Mouse (Mus musculus): ENCODE measurements at regions not wholly inside any gene's neighbourhood (a gene's known extent, or its start where the extent isn't known, plus 50 kb on each side); places are given as distances from the start of the nearest gene placed in this dataset.

- H3K4me3 ChIP-seq (ENCODE audit: low read depth, low read length), result no peak overlapping the region
- H3K27me3 ChIP-seq (ENCODE audit: insufficient read depth, low read length), result no peaks in the 10 kb centered on the region
- H3K9me3 ChIP-seq (replicated peaks), result no peaks in the 10 kb centered on the region
- TF ChIP-seq CTCF (IDR thresholded peaks at IDR 0.05; ENCODE audit: low read depth, low read length), result no peak
- no peak for TF ChIP-seq POLR2AphosphoS5 (IDR thresholded peaks at IDR 0.05; ENCODE audit: insufficient replicate concordance, low read depth, low read length)
- TF ChIP-seq TAL1 (conservative IDR thresholded peaks at IDR 0.05; ENCODE audit: low read depth, low read length), result no peak
- TF ChIP-seq GATA1 (IDR thresholded peaks at IDR 0.05; ENCODE audit: borderline replicate concordance, low read length), result no peak
- TF ChIP-seq GATA2 (IDR thresholded peaks at IDR 0.05; ENCODE audit: borderline replicate concordance, low read depth, low read length), result no peak
- H3K4me1 ChIP-seq (ENCODE audit: insufficient read depth, low read depth, low read length), result no peaks in the 10 kb centered on the region
- DNase-seq (ENCODE audit: low spot score) (no peak), ATAC-seq (ENCODE audit: extremely low read depth, insufficient number of reproducible peaks, low FRiP score, poor library complexity, severe bottlenecking) (no peak)
- H3K36me3 ChIP-seq (replicated peaks), result no peaks in the 10 kb centered on the region
These were observed 579.0 kb downstream of the Kcna4 start for GRCm38 (mm10) chr2:107869304-107869958.

- DNase-seq (ENCODE audit: low spot score) (no peak), ATAC-seq (ENCODE audit: extremely low read depth, insufficient number of reproducible peaks, low FRiP score, poor library complexity, severe bottlenecking) (no peak)
- Histone ChIP-seq H3K9me3 (replicated peaks) (no peaks in the 10 kb centered on the region), H3K36me3 (replicated peaks) (no peaks in the 10 kb centered on the region), H3K4me3 (ENCODE audit: low read depth, low read length) (no peak overlapping the region), H3K4me1 (ENCODE audit: insufficient read depth, low read depth, low read length) (no peaks in the 10 kb centered on the region), H3K27me3 (ENCODE audit: insufficient read depth, low read length) (no peaks in the 10 kb centered on the region)
- TF ChIP-seq GATA1 (IDR thresholded peaks at IDR 0.05; ENCODE audit: borderline replicate concordance, low read length) (no peak), POLR2AphosphoS5 (IDR thresholded peaks at IDR 0.05; ENCODE audit: insufficient replicate concordance, low read depth, low read length) (no peak), GATA2 (IDR thresholded peaks at IDR 0.05; ENCODE audit: borderline replicate concordance, low read depth, low read length) (no peak), TAL1 (conservative IDR thresholded peaks at IDR 0.05; ENCODE audit: low read depth, low read length) (no peak), CTCF (IDR thresholded peaks at IDR 0.05; ENCODE audit: low read depth, low read length) (no peak)
These were observed 589.2 kb downstream of the Kcna4 start for GRCm38 (mm10) chr2:107879663-107880062.

GRCm38 (mm10) chr2:107886063-107886762, 595.8 kb downstream of the Kcna4 start:
- no peak for TF ChIP-seq GATA1 (IDR thresholded peaks at IDR 0.05; ENCODE audit: borderline replicate concordance, low read length)
- no peak for TF ChIP-seq TAL1 (conservative IDR thresholded peaks at IDR 0.05; ENCODE audit: low read depth, low read length)
- TF ChIP-seq POLR2AphosphoS5 (IDR thresholded peaks at IDR 0.05; ENCODE audit: insufficient replicate concordance, low read depth, low read length), result no peak
- TF ChIP-seq GATA2 (IDR thresholded peaks at IDR 0.05; ENCODE audit: borderline replicate concordance, low read depth, low read length), result no peak
- no peak for TF ChIP-seq CTCF (IDR thresholded peaks at IDR 0.05; ENCODE audit: low read depth, low read length)
- H3K27me3 ChIP-seq (ENCODE audit: insufficient read depth, low read length), result no peaks in the 10 kb centered on the region
- H3K36me3 ChIP-seq (replicated peaks), result no peaks in the 10 kb centered on the region
- no peaks in the 10 kb centered on the region for H3K4me1 ChIP-seq (ENCODE audit: insufficient read depth, low read depth, low read length)
- H3K9me3 ChIP-seq (replicated peaks), result no peaks in the 10 kb centered on the region
- ATAC-seq (ENCODE audit: extremely low read depth, insufficient number of reproducible peaks, low FRiP score, poor library complexity, severe bottlenecking) (no peak; the same call in 1 of the 2 replicates), DNase-seq (ENCODE audit: low spot score) (no peak)
- H3K4me3 ChIP-seq (ENCODE audit: low read depth, low read length), result no peak overlapping the region

GRCm38 (mm10) chr2:107888245-107888644, 597.8 kb downstream of the Kcna4 start:
- TF ChIP-seq TAL1 (conservative IDR thresholded peaks at IDR 0.05; ENCODE audit: low read depth, low read length) (no peak), GATA1 (IDR thresholded peaks at IDR 0.05; ENCODE audit: borderline replicate concordance, low read length) (no peak), GATA2 (IDR thresholded peaks at IDR 0.05; ENCODE audit: borderline replicate concordance, low read depth, low read length) (no peak), POLR2AphosphoS5 (IDR thresholded peaks at IDR 0.05; ENCODE audit: insufficient replicate concordance, low read depth, low read length) (no peak)
- Histone ChIP-seq H3K27me3 (ENCODE audit: insufficient read depth, low read length) (no peaks in the 10 kb centered on the region), H3K36me3 (replicated peaks) (no peaks in the 10 kb centered on the region), H3K4me1 (ENCODE audit: insufficient read depth, low read depth, low read length) (no peaks in the 10 kb centered on the region), H3K4me3 (ENCODE audit: low read depth, low read length) (no peak overlapping the region), H3K9me3 (replicated peaks) (no peaks in the 10 kb centered on the region)
- ATAC-seq (ENCODE audit: extremely low read depth, insufficient number of reproducible peaks, low FRiP score, poor library complexity, severe bottlenecking) (no peak), DNase-seq (ENCODE audit: low spot score) (no peak)

- Histone ChIP-seq H3K4me1 (ENCODE audit: insufficient read depth, low read depth, low read length) (no peaks in the 10 kb centered on the region), H3K9me3 (replicated peaks) (peaks cover 14% of the 10 kb centered on the region), H3K4me3 (ENCODE audit: low read depth, low read length) (no peak overlapping the region), H3K27me3 (ENCODE audit: insufficient read depth, low read length) (no peaks in the 10 kb centered on the region), H3K36me3 (replicated peaks) (no peaks in the 10 kb centered on the region)
- no peak for TF ChIP-seq GATA2 (IDR thresholded peaks at IDR 0.05; ENCODE audit: borderline replicate concordance, low read depth, low read length)
- TF ChIP-seq CTCF (IDR thresholded peaks at IDR 0.05; ENCODE audit: low read depth, low read length), result no peak
- TF ChIP-seq POLR2AphosphoS5 (IDR thresholded peaks at IDR 0.05; ENCODE audit: insufficient replicate concordance, low read depth, low read length), result no peak
- TF ChIP-seq GATA1 (IDR thresholded peaks at IDR 0.05; ENCODE audit: borderline replicate concordance, low read length), result no peak
- TF ChIP-seq TAL1 (conservative IDR thresholded peaks at IDR 0.05; ENCODE audit: low read depth, low read length), result no peak
- ATAC-seq (ENCODE audit: extremely low read depth, insufficient number of reproducible peaks, low FRiP score, poor library complexity, severe bottlenecking), result no peak
- no peak for DNase-seq (ENCODE audit: low spot score)
These were observed 634.7 kb downstream of the Kcna4 start for GRCm38 (mm10) chr2:107925116-107925515.

- H3K9me3 ChIP-seq (replicated peaks), result peaks cover 3% of the 10 kb centered on the region; the same call in 1 of the 2 replicates
These were observed 636.2 kb downstream of the Kcna4 start for GRCm38 (mm10) chr2:107926606-107927005.

More at GRCm38 (mm10) chr2:107926606-107927005, 636.2 kb downstream of the Kcna4 start:
- no peaks in the 10 kb centered on the region for H3K36me3 ChIP-seq (replicated peaks)
- TF ChIP-seq CTCF (IDR thresholded peaks at IDR 0.05; ENCODE audit: low read depth, low read length) (no peak), GATA1 (IDR thresholded peaks at IDR 0.05; ENCODE audit: borderline replicate concordance, low read length) (no peak), GATA2 (IDR thresholded peaks at IDR 0.05; ENCODE audit: borderline replicate concordance, low read depth, low read length) (no peak), POLR2AphosphoS5 (IDR thresholded peaks at IDR 0.05; ENCODE audit: insufficient replicate concordance, low read depth, low read length) (no peak), TAL1 (conservative IDR thresholded peaks at IDR 0.05; ENCODE audit: low read depth, low read length) (no peak)
- no peaks in the 10 kb centered on the region for H3K27me3 ChIP-seq (ENCODE audit: insufficient read depth, low read length)
- DNase-seq (ENCODE audit: low spot score), result no peak
- no peak overlapping the region for H3K4me3 ChIP-seq (ENCODE audit: low read depth, low read length)
- ATAC-seq (ENCODE audit: extremely low read depth, insufficient number of reproducible peaks, low FRiP score, poor library complexity, severe bottlenecking), result no peak
- no peaks in the 10 kb centered on the region for H3K4me1 ChIP-seq (ENCODE audit: insufficient read depth, low read depth, low read length)

All from G1E (cell line).